Mouse (Mus musculus) adrenal gland, postnatal 36 days (tissue): ENCODE measurements at regions not wholly inside any gene's neighbourhood (a gene's known extent, or its start where the extent isn't known, plus 50 kb on each side); places are given as distances from the start of the nearest gene placed in this dataset.

Experiments used
- DNase-seq, 2 experiments: peaks; one replicate each; pipeline ENCODE4 v3.0.0; 2021; ENCODE audit warnings: mixed read lengths in 1 of 2

DNA sequence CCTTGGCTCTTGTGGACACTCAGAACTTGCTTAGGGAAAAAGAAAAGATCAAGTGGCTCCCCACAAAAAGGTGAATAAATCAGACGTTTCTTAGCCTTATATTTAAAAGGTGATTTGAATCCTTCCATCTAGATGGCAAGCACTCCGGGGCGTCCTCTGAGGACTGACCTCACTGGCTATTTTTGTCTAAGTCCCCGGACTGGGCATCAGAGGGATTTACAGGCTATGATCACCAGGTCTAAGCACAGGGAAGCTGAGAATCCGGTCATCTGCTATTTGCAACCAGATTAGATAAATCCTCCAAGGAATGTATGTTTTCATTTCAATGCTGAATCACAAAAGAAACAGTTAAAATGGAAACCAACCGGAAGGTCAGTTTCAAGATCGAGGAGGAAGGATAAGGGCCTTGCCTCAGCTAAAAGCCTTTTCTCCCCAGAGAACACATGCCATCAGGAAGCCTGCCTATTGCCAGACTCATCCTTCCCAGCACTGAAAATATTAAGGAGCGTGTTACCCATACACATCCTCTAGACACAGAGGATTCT, 342.1 kb downstream of the Lpin1 start:
- DNase-seq: no peak

- DNase-seq: no peak
These were observed 349.3 kb downstream of the Lpin1 start for GRCm38 (mm10) chr12:16261465-16261864.

- DNase-seq: peak in 1 of 2 experiments; percentile 6
These were observed 349.8 kb downstream of the Lpin1 start for GRCm38 (mm10) chr12:16260981-16261380.

- no peak for DNase-seq
These were observed 350.3 kb downstream of the Lpin1 start for GRCm38 (mm10) chr12:16260501-16260900.

DNA sequence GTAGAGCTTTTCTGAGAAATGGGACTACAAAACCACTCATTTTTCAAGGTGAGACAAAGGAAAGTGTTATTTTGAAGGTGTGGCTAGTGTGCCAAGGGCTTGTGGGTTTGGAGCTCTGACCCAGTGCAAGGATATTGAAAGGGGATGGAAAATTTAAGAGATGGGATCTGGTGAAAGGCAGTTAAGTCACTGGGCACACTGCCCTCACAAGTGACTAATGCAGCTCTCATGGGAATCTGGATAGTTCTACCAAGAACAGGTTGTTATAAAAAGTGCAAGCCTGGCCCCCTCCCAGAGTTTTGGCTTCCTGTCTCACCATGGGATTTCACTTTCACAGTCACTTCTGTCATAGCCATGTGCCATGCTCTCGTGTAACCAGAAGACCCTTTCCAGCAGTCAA, 360.1 kb downstream of the Lpin1 start:
- DNase-seq: peak; percentile 19 to 42

DNA sequence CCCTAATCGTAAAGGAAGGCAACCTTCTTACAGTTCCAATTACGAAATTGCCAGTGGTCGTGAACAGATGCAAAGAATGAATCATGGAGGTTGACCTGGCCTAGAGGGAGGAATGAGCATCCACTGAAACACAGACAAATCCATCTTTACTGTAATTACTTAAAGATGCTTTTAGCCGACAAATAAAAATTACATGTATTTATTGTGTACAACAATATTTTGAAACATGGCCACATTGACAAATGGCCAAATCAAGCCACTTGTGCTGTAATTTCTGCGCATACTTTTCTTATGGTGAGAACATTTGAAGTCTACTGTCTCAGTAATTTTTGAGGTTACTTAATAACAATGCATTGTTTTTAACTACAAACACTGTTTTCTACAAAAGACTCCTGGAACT, 360.7 kb downstream of the Lpin1 start:
- DNase-seq: no peak

DNA sequence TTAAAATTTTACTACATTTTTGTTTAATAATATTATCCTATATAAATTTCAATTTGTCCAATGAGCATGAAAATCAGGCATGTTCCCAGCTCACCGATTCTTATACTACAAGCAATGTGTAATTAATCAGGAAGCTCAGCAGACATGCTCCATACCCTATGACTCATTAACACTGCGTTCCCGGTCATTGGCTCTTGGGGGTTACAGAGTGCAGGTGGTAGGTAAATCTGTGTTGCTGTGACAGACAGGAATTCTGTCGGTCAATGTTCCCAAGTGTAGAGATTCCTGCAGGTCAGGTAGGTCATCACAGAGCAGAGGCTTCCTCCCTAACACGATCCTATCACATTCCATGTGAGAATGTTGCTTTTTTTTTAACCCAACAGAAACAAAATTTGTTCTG, 371.0 kb downstream of the Lpin1 start:
- no peak for DNase-seq

DNA sequence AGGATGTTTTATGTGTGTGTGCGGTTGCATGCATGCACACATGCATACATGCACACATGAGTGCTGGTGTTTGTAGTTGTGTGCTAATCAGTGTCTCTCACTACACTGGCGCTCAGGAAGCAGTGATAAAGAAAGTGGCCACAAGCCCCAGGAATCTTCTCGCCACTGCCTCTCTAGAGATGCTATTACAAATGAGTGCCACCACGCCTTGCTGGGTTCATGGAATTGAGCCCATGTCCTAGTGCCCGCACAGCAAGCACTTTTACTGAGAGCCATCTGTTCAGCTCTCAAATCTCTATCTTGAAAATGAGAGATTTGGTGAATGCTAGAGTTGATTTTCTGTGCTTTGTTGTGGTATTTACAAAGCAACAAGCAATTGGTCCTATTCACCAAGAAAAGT, 373.3 kb downstream of the Lpin1 start:
- no peak for DNase-seq

GRCm38 (mm10) chr12:16233559-16233958, 377.2 kb downstream of the Lpin1 start:
- peak; percentile 5 to 24 for DNase-seq

DNA sequence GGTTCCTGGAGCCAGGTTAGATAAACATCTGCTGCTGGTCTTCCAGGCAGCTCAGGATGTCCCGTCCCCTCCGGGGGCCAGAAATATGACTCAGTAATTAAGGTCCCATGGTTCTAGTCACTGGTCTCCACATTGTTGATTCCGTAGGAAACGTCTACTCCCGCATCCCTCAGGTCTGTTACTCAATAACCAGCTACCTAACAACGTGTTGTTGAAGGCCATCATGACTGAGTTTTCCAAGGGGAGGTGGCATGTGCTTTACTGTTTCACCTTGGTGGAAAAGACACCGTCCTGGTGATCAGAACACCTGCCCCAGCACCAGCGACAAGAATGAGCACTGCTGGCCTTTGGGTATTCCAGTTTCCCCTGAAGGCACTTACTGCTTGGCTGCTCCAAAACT, 377.9 kb downstream of the Lpin1 start:
- DNase-seq: no peak

DNA sequence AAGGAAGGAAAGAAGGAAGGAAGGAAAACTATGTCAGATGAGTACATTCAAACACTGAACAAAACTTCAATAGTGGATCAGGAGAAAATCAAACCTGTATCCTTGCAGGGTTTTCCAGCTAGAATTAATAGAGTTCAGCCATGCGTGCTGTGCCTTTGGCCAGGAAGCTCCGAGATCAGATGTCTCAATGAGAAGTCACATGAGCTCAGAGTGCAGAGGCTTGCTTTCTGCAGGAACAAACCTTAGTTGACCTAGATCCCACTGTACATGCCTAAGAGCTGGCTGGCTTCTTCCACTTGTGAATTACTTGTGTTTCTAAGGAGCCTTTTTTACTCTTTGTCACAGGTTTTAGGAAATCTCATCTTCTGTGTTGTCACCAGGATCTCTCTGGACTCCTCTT, 378.7 kb downstream of the Lpin1 start:
- no peak for DNase-seq

- no peak for DNase-seq
These were observed 379.7 kb downstream of the Lpin1 start for GRCm38 (mm10) chr12:16231093-16231492.

- DNase-seq: no peak
These were observed 385.3 kb downstream of the Lpin1 start for GRCm38 (mm10) chr12:16225428-16225827.

- peak in 1 of 2 experiments; percentile 13 for DNase-seq
These were observed 387.8 kb downstream of the Lpin1 start for GRCm38 (mm10) chr12:16222836-16223450.

DNA sequence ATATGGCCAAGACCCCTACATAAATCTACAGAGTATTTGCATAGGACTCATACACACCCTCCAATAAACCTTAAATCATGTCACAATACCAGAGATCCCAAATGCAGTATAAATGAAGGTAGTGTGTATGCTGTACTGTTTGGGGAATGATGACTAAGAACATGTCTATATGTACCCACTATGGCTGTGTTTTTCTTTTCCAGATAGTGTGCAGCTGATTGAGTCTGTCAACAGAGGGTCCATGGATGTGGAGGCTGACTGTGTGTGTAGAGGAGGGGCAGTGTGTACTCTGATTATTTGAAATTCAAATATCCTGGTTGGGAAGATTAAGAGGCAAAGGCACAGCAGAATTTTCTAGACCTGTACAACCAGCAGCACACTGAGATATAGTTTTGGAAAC, 388.6 kb downstream of the Lpin1 start:
- no peak for DNase-seq

GRCm38 (mm10) chr12:16221142-16221541, 389.6 kb downstream of the Lpin1 start:
- no peak for DNase-seq

DNA sequence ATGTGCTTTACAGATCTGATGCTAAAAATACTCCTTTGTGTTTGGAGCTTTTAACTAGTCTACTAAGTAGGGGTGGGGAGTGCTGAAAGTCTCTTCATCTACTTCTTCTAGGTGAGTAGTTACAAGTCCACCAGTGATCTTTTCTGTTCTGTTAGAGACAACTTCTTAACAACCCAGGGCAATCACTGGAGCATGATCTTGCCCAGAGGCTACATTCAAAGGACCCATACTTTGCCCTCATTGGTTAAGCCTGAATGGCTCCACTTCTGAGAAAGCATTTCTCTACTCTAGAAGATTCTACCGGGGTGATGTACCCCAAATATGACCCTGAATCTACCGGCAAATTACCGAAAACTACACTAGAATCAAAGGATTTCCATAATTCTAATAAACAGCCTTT, 390.2 kb downstream of the Lpin1 start:
- no peak for DNase-seq

DNA sequence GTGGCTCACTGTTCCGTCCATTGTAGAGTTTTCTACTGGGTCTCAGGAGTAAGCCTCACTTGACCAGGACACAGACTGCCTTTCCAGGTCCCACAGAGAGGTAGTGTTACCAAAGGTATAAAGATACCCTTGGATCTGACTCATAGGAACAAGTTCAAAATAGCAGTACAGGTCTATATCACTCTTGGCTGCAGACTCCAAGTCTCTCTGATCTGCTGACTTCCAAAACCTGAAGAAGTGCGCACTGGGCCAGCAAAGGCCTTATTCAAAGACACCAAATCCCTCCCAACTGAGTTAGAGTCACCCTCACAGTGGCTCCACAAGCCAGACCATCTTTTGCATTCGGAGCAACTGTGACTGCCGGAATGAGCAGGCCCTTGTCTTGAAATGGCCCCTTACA, 391.9 kb downstream of the Lpin1 start:
- no peak for DNase-seq

- no peak for DNase-seq
These were observed 393.8 kb upstream of the Trib2 start for GRCm38 (mm10) chr12:16210553-16210952.

- no peak for DNase-seq
These were observed 393.4 kb upstream of the Trib2 start for GRCm38 (mm10) chr12:16210111-16210510.

DNA sequence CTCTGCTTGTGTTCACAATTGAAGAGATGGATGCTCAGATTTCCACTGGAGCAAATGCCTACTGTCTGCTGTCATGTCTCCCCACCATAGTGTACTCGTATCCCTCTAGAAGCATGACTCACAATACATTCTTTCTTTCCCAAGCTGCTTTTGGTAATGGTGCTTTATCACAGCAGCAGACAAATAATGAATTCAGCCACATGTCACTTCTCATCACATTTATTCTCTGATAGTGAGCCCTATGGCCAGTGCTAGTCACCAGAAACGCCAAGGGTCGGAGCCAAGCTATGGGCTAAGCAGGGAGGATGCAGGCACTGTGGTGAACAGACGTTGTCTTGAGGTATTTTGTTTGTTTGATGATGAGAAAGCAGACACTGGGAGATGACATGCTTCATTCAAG, 388.2 kb upstream of the Trib2 start:
- no peak for DNase-seq

DNA sequence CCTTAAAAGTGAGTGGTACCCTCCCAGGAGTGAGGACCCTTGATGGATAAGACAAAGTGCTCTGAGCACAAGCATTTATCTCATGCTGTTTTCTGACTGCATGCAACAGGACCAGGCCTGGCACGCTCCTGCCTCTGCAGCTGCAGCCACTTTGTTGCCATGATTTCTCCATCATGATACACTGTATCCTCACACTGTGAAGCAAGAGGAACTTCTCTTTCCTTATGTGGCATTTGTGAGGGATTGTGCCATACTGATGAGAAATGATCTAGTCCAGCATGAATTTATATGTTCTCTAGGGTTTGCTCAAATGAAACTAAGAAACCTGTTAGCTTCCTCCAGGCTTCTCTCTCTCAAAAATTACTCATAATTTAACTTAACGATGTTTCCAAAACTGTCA, 380.2 kb upstream of the Trib2 start:
- no peak for DNase-seq

GRCm38 (mm10) chr12:16191803-16192389, 375.2 kb upstream of the Trib2 start:
- DNase-seq: no peak

- no peak for DNase-seq
These were observed 374.0 kb upstream of the Trib2 start for GRCm38 (mm10) chr12:16190706-16191105.
